Mouse (Mus musculus): Measurements from ENCODE around the gene Gas2l1. TPM values are rescaled to one million over a fixed set of nuclear protein-coding genes. Genes with fewer than 3 reads are reported as not detected.

Gene Gas2l1
- total and polyA plus RNA-seq, 3 experiments: 41.1 to 89.0 TPM; not detected in 1

- no peak for TF ChIP-seq SIN3A (IDR thresholded peaks at IDR 0.05; ENCODE audit: low read length)
- TF ChIP-seq CHD1 (IDR thresholded peaks at IDR 0.05; ENCODE audit: low read depth, low read length): 0 out of 2 replicates have a peak, but pooled peaks have one; percentile 3
- TF ChIP-seq MAX (IDR thresholded peaks at IDR 0.05; ENCODE audit: low read length): peak; percentile 39
- H3K27me3 ChIP-seq (ENCODE audit: control insufficient read depth in 1 of 2, insufficient read depth in 2 of 2, low read length in 2 of 2): no peaks in the 10 kb centered on the region
- H3K4me3 ChIP-seq (ENCODE audit: control insufficient read depth in 1 of 2, insufficient read depth in 1 of 2, low read depth in 2 of 2, low read length in 2 of 2): peak overlapping the region; percentile 72 to 86
- peaks cover 6 to 30% of the 10 kb centered on the region in 2 experiments for H3K4me1 ChIP-seq (ENCODE audit: control insufficient read depth in 1 of 2, insufficient read depth in 2 of 2, low read length in 2 of 2)
- DNase-seq (ENCODE audit: low read depth, low spot score): peak; percentile 70
- H3K9me3 ChIP-seq (replicated peaks; ENCODE audit: insufficient read depth, low read length): no peaks in the 10 kb centered on the region
- peak overlapping the region; percentile 6; the same call in 1 of the 2 replicates for H3K27ac ChIP-seq (ENCODE audit: control insufficient read depth, low read depth, low read length)
- H3K36me3 ChIP-seq (ENCODE audit: control insufficient read depth in 1 of 2, insufficient read depth in 2 of 2, low read length in 2 of 2): peaks cover under 1 to 27% of the 10 kb centered on the region in 2 experiments
- H3K79me2 ChIP-seq (ENCODE audit: control insufficient read depth, insufficient read depth, low read length, poor library complexity): peaks cover 6% of the 10 kb centered on the region
- H3K9ac ChIP-seq (ENCODE audit: control insufficient read depth, low read depth, low read length, poor library complexity, severe bottlenecking): peak overlapping the region; percentile 77
Measured at GRCm38 (mm10) chr11:5064282-5065055, 658 bp downstream of the Gas2l1 start.

DNA sequence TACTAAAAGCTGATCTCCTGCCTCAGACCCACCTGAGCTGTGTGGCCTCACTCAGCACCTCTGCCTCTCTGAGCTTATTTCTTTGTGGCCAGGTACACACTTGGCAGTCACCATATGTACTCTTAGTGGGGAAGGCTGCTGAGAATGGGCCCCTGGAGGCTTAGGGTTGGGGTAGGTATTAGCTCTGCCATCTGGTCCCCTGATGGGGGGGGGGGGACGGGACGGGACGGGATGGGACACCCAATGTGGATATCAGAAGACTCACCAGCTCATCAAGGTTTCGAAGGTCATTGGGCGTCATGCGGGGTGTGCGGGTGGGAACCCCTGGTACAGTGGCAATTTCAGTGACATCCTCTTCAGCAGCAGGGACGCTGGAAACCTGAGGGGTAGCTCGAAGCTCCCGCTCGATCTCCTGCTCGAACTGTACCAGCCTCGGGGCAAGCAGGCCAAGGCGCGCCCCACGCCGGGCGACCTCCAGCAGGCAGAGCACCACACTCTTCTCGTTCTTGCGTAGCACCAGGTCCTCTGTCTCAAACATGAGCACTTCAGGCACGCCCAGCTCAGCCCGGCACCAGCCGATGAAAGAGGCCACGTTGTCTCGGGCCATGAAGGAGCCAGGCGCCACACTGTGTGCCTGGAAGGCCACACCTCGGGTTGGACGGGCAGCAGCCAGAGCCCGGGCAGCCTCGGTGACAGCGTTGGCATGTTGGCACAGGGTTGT is 1.4 kb downstream of the Gas2l1 start:
- Histone ChIP-seq H3K4me3 (ENCODE audit: control insufficient read depth in 1 of 2, insufficient read depth in 1 of 2, low read depth in 2 of 2, low read length in 2 of 2) (peak overlapping the region in 1 of 2 experiments; percentile 72; a peak in 2 of 4 replicates), H3K36me3 (ENCODE audit: control insufficient read depth in 1 of 2, insufficient read depth in 2 of 2, low read length in 2 of 2) (peaks cover 0 to 19% of the 10 kb centered on the region in 2 experiments; a peak in 3 of 4 replicates), H3K9ac (ENCODE audit: control insufficient read depth, low read depth, low read length, poor library complexity, severe bottlenecking) (peak overlapping the region; percentile 77; the same call in 1 of the 2 replicates), H3K27me3 (ENCODE audit: control insufficient read depth in 1 of 2, insufficient read depth in 2 of 2, low read length in 2 of 2) (peaks cover 0 to 2% of the 10 kb centered on the region in 2 experiments; a peak in 2 of 4 replicates), H3K27ac (ENCODE audit: control insufficient read depth, low read depth, low read length) (no peak overlapping the region), H3K79me2 (ENCODE audit: control insufficient read depth, insufficient read depth, low read length, poor library complexity) (peaks cover 6% of the 10 kb centered on the region), H3K4me1 (ENCODE audit: control insufficient read depth in 1 of 2, insufficient read depth in 2 of 2, low read length in 2 of 2) (peaks cover 4 to 27% of the 10 kb centered on the region in 2 experiments), H3K9me3 (replicated peaks; ENCODE audit: insufficient read depth, low read length) (no peaks in the 10 kb centered on the region)
- no peak for DNase-seq (ENCODE audit: low read depth, low spot score)
- TF ChIP-seq MAZ (IDR thresholded peaks at IDR 0.05; ENCODE audit: low read depth, low read length): no peak
- TF ChIP-seq EP300 (IDR thresholded peaks at IDR 0.05; ENCODE audit: low read depth in 1 of 2, low read length in 2 of 2): no peak
- TF ChIP-seq MEF2A (IDR thresholded peaks at IDR 0.05; ENCODE audit: extremely low read depth, insufficient replicate concordance, low read depth, low read length, poor library complexity, severe bottlenecking): no peak
- TF ChIP-seq TBP (IDR thresholded peaks at IDR 0.05; ENCODE audit: low read depth, low read length): no peak
- TF ChIP-seq KAT2A (conservative IDR thresholded peaks at IDR 0.05; ENCODE audit: low read depth, low read length): no peak
- no peak for TF ChIP-seq RAD21 (IDR thresholded peaks at IDR 0.05; ENCODE audit: low read depth, low read length)
- no peak for TF ChIP-seq MAX (IDR thresholded peaks at IDR 0.05; ENCODE audit: low read length)
- no peak for TF ChIP-seq BHLHE40 (IDR thresholded peaks at IDR 0.05; ENCODE audit: borderline replicate concordance, low read depth, low read length)
- TF ChIP-seq CHD1 (IDR thresholded peaks at IDR 0.05; ENCODE audit: low read depth, low read length): no peak
- TF ChIP-seq USF1 (IDR thresholded peaks at IDR 0.05; ENCODE audit: low read depth, low read length): no peak
- TF ChIP-seq NELFE (IDR thresholded peaks at IDR 0.05; ENCODE audit: low read depth, low read length): no peak
- no peak for TF ChIP-seq TCF12 (IDR thresholded peaks at IDR 0.05; ENCODE audit: low read depth, low read length)
- TF ChIP-seq MAFK (IDR thresholded peaks at IDR 0.05; ENCODE audit: borderline replicate concordance, low read depth, low read length): no peak
- no peak for TF ChIP-seq GATA1 (IDR thresholded peaks at IDR 0.05; ENCODE audit: low read depth, low read length)
- TF ChIP-seq NRF1 (IDR thresholded peaks at IDR 0.05; ENCODE audit: insufficient read depth, low read depth, low read length, poor library complexity, severe bottlenecking): no peak
- TF ChIP-seq ETS1 (IDR thresholded peaks at IDR 0.05; ENCODE audit: low read depth, low read length): no peak
- no peak for TF ChIP-seq ELF1 (IDR thresholded peaks at IDR 0.05; ENCODE audit: low read depth, low read length)
